Mouse (Mus musculus) regulatory T cell (primary cell): ENCODE measurements around the gene Kbtbd2.

Source experiments
- in situ Hi-C: fragments of 300-600 bp; cut with MboI, MseI; formaldehyde crosslinking; loops from one replicate; pipeline ENCODE4 v1.15.1; 2025; ENCODE audit warnings: high pct_unique_total_duplicates

The Kbtbd2 gene

GRCm38 (mm10) chr6:56797311-56798151 lies at the start of gene Kbtbd2:
Gene Kbtbd2 (minus strand): TSS chr6:56797813.
- in situ Hi-C loops: no loop called here

- in situ Hi-C loops: no loop called here
Measured at GRCm38 (mm10) chr6:56844365-56844764, 46.8 kb upstream of the Kbtbd2 start.

GRCm38 (mm10) chr6:56843229-56843628 lies 45.6 kb upstream of the Kbtbd2 start:
- in situ Hi-C loops: no loop called here

- in situ Hi-C loops: no loop called here
Measured at GRCm38 (mm10) chr6:56837621-56838020, 40.0 kb upstream of the Kbtbd2 start.

- in situ Hi-C loops: no loop called here
Measured at GRCm38 (mm10) chr6:56837166-56837565, 39.6 kb upstream of the Kbtbd2 start.

GRCm38 (mm10) chr6:56835532-56835931 lies 37.9 kb upstream of the Kbtbd2 start:
- in situ Hi-C loops: no loop called here

GRCm38 (mm10) chr6:56834769-56835168 lies 37.2 kb upstream of the Kbtbd2 start:
- in situ Hi-C loops: no loop called here

- in situ Hi-C loops: no loop called here
Measured at GRCm38 (mm10) chr6:56832830-56833229, 35.2 kb upstream of the Kbtbd2 start.

GRCm38 (mm10) chr6:56832407-56832796 lies 34.8 kb upstream of the Kbtbd2 start:
- in situ Hi-C loops: no loop called here

GRCm38 (mm10) chr6:56831697-56832406 lies 34.2 kb upstream of the Kbtbd2 start, which contains the start of gene Fkbp9:
Gene Fkbp9 (plus strand): TSS chr6:56832059.
- in situ Hi-C loops: no loop called here

GRCm38 (mm10) chr6:56825657-56826056 lies 28.0 kb upstream of the Kbtbd2 start:
- in situ Hi-C loops: loop anchor here (10.0 kb wide), 1 partner anchor 801 kb away; no protein-coding TSS in a partner anchor

GRCm38 (mm10) chr6:56819124-56819487 lies 21.5 kb upstream of the Kbtbd2 start:
- in situ Hi-C loops: no loop called here

- in situ Hi-C loops: no loop called here
Measured at GRCm38 (mm10) chr6:56818436-56819123, 21.0 kb upstream of the Kbtbd2 start.

GRCm38 (mm10) chr6:56813332-56813731 lies 15.7 kb upstream of the Kbtbd2 start:
- in situ Hi-C loops: loop anchor here (5.0 kb wide), 1 partner anchor 109 kb away; the partner anchor contains the start of genes Nt5c3 and Vmn1r4

GRCm38 (mm10) chr6:56808656-56809055 lies 11.0 kb upstream of the Kbtbd2 start:
- in situ Hi-C loops: loop anchor here (5.0 to 10.0 kb wide), 2 partner anchors 96 to 764 kb away; no protein-coding TSS in a partner anchor

- in situ Hi-C loops: loop anchor here (5.0 to 10.0 kb wide), 2 partner anchors 99 to 766 kb away; no protein-coding TSS in a partner anchor
Measured at GRCm38 (mm10) chr6:56806195-56806594, 8.6 kb upstream of the Kbtbd2 start.

- in situ Hi-C loops: loop anchor here (5.0 to 10.0 kb wide), 2 partner anchors 100 to 767 kb away; no protein-coding TSS in a partner anchor
Measured at GRCm38 (mm10) chr6:56805026-56805425, 7.4 kb upstream of the Kbtbd2 start.

GRCm38 (mm10) chr6:56798152-56798465 lies 496 bp upstream of the Kbtbd2 start:
- in situ Hi-C loops: no loop called here

- in situ Hi-C loops: no loop called here
Measured at GRCm38 (mm10) chr6:56796668-56797141, 908 bp downstream of the Kbtbd2 start.

- in situ Hi-C loops: no loop called here
Measured at GRCm38 (mm10) chr6:56796232-56796631, 1.4 kb downstream of the Kbtbd2 start.

- in situ Hi-C loops: no loop called here
Measured at GRCm38 (mm10) chr6:56794834-56795233, 2.8 kb downstream of the Kbtbd2 start.

- in situ Hi-C loops: no loop called here
Measured at GRCm38 (mm10) chr6:56789336-56789735, 8.3 kb downstream of the Kbtbd2 start.
